Mouse (Mus musculus) left cerebral cortex, adult 9 months (tissue): ENCODE results near the gene 1810037I17Rik.
"Not testable (repeated sequence)": the region's sequence is repeated elsewhere in the genome, so short reads cannot be mapped to it uniquely, and the experiment has no call there.

Source experiments
- DNase-seq, 2 experiments: peaks; one replicate each; pipeline ENCODE4 v3.0.0; 2022; ENCODE audit warnings: low spot score in 2 of 2

Gene 1810037I17Rik

GRCm38 (mm10) chr3:122932466-122932865 lies 8.5 kb downstream of the 1810037I17Rik start:
- no peak for DNase-seq

- DNase-seq: not testable (repeated sequence)
These were observed 13.2 kb downstream of the 1810037I17Rik start for GRCm38 (mm10) chr3:122937176-122937575.

- peak in 1 of 2 experiments; percentile 56 for DNase-seq
These were observed 15.2 kb downstream of the 1810037I17Rik start for GRCm38 (mm10) chr3:122939215-122939614.

GRCm38 (mm10) chr3:122943387-122943890 lies 19.4 kb downstream of the 1810037I17Rik start:
- DNase-seq: no peak

GRCm38 (mm10) chr3:122950129-122950528 lies 26.1 kb downstream of the 1810037I17Rik start:
- DNase-seq: no peak

- no peak for DNase-seq
These were observed 40.3 kb downstream of the 1810037I17Rik start for GRCm38 (mm10) chr3:122964301-122964700.

- DNase-seq: no peak
These were observed 44.4 kb downstream of the 1810037I17Rik start for GRCm38 (mm10) chr3:122968391-122968790.

- no peak for DNase-seq
These were observed 48.3 kb downstream of the 1810037I17Rik start for GRCm38 (mm10) chr3:122972126-122972822.

- no peak for DNase-seq
These were observed 50.8 kb downstream of the 1810037I17Rik start for GRCm38 (mm10) chr3:122974833-122975232.

- peak in 1 of 2 experiments; percentile 23 for DNase-seq
These were observed 51.4 kb downstream of the 1810037I17Rik start for GRCm38 (mm10) chr3:122975363-122975762.
